Mouse (Mus musculus) lung, adult 18-20 months (tissue): ENCODE data around the gene Kcnab1.

Source experiments
- DNase-seq, 2 experiments: peaks; one replicate each; pipeline ENCODE4 v3.0.0; 2022; ENCODE audit warnings: mixed read lengths in 2 of 2

Kcnab1 gene

DNA sequence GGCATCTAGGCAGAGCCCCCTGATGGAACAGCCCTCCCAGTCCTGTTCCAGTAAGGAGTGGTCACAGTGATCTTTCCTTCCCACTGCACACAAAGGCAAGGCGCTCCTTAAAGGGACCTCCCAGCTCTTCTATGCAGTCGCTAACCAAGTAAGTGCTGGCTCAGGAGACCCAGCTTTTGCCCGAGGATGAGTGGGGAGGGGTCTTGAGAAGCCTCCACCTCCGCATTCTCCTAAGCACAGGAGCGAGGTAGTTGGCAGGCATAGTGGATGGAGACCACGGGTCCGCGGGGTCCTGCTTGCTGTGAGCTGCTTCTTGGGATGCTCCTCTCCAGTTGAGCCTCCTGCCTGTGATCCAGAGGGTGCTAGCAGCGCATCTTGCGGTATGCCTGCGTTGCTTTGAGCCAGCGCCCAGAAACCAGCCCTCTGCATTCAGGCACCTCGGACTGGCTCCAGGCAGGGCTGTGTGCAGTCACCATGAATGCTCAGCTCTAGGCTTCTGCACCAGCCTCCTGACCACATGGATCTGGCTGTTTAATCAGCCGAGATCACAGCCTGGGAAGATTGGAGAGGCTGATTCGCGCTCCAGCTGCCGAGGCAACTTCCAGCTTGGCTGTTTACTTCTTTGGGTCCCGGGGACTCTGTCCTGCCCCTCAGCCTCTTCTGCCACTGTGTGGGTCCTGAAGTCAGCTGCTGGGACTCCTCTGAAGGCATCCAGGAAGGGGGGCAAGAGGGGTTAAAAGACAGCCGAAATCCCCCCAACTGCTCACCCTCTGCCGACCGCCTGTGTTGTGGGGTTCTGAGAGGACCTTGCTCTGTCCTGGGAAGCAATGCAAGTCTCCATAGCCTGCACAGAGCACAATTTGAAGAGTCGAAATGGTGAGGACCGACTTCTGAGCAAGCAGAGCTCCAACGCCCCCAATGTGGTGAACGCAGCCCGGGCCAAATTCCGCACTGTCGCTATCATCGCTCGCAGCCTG, at the start of gene Kcnab1:
Gene Kcnab1, plus strand, starts transcription at position 440 of the 977 bp plus-strand sequence.
- DNase-seq: no peak

DNA sequence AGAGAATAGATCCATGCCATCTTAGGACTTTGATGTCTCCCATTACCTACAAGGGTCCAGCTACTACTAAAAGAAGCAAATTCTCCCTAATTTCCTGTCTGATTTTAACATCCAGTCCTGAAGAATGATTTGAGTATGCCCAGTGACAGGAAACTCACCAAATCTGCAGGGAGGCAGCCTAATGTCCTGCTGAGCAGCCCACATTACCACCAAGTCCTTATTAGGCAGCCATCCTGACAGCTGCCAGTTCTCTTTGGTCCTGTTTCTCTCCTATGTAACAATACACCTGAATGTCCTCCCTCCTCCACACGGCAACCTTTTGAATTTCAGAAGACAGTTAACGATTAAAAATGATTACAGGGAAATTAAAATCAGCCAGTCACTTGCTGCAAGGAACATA, 20.9 kb upstream of the Kcnab1 start:
- no peak for DNase-seq

DNA sequence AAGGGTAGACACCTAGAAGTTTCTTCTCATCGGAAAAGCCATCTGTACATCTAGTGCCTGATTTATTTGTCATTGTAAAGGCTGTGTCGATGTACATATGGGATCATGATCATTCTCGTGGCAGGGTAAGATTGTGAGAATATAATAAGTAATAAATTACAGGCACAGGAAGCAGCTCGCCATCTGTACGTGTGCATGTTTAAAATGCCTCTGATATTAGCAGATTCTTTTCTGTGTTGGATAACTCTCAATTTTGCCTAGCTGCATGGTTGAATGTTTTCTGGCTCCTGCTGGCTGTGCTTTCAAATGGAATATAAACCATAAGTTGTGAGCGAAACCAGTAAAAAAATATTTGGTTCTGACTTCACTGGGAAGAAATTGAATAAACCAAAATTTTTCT, 5.1 kb upstream of the Kcnab1 start:
- no peak for DNase-seq

DNA sequence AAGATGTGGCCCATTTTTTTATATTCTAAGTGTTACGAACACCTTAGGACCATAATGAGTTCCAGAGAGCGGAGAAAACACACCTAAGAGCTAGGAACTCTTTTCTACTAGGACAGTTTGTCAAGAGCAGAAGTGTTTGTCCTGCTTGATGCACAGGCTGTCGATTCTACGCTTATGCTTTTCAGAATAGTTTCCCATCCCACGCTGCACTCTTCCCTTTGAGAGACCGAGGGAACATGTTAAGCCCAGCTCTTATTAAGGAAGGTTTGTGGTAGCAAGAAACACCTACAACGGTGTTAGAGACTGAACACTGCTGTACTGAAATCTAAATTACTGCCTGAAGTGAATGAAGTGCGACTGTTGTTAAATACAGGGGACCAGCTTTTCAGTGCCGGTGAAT, 1.0 kb downstream of the Kcnab1 start:
- no peak for DNase-seq

DNA sequence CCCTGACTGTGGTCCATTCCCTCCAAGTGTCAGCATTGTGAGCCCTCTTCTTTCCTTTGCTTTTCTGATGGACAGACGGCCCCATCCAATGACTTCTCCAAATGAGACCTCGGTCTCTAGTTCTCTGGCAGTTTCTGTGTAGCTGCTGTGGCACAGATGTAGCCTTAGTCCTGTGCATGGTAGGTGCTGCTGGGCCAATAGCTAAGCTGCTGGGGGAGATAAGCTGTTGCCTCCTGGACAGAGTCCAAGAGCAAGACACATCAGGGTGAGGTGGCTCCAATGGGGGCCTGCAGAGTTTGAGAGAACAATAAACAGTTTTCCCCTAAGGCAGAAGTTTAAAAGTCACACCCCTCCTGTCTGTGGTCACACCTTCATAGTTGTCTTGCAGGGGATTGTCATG, 2.0 kb downstream of the Kcnab1 start:
- no peak for DNase-seq

DNA sequence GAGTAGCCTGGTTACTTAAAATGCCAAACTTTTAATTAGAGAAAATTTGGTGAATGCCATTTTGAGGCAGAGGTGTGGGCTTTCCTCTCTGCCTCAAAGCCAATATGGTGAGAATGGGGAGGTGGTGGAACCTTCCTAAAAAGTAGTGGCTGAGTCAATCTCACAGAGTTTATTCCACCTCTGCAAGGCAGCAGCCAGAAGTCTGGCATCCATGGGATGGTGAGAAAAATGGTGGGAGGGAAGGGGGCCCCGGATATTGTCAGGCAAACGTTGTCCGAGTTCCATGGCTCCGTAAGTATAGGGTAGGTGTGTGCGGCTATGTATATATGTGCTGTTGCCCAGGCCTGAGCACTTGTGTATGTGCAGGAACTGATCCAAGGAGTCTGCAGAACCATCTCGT, 6.0 kb downstream of the Kcnab1 start:
- DNase-seq: no peak

DNA sequence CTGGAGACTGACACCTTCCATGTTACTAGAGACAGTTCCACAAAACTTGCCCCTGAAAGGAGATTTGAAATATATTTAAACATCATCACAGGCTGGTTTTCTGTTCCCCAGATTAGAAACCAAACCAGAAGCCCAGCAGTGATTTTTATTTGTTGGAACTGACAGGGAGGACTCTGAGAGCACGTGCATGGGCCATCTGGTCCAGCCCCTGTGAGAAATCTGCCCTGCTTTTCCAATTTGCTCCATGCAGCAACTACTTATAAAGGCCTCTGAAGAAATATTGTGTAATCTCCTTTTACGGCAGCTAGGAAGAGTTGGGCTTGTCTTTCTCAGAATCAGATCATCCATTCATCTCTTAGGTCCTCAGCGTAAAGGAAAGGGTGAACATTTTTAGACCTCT, 7.8 kb downstream of the Kcnab1 start:
- no peak for DNase-seq

DNA sequence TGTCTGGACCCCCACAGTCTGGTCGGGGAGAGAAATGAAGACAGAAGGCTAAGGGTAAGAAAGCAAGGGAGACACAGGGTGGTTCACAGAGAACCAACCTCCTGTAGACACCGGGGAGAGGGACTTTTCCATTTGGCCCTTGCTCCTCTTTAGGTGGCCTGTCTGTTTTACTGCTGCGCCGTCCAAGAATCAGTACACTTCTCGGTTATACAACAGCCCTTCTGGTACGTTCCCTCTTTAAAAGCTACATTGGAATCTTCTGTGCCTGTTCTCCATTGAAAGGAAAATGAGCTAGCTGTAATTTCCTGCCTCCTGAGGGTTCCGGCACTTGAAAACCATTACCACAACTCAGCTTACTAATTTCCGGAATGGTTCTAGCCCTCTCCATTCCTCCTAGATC, 8.2 kb downstream of the Kcnab1 start:
- DNase-seq: no peak

DNA sequence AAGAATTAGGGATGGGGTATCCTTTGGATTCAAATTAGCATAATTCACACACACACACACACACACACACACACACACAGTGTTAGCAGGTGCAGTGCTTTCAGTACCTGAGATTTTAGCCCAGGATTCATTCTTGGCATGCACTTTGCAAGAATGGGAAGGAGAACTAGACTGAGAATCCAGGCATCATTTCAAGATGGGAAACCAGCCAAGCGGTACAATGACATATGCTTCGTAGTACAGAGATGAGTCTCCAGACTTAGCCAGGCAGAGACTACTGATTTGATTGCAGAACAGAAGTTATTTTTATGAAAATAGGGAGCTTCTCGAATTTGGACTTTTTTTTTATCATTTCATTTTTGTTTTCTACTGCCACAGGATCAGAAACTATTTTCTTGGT, 15.8 kb downstream of the Kcnab1 start:
- no peak for DNase-seq

DNA sequence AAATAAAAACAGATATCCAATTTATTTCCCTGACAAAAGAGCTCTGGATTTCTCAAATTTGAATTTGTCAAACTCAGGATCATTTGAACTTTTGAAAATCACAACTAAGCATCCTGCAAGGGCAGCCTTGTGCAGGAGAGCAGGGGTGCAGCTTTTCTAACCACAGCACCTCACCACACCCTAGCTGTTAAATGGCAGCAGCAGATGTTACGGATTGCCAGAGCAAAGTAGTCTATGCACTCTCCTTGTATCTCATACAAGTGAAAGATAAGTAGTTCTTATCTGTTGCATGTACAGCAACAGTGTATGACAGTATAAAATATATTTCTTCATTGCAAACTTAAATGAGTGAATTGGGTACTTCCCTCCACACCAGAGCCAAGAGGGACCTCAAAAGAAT, 20.4 kb downstream of the Kcnab1 start:
- DNase-seq: no peak

DNA sequence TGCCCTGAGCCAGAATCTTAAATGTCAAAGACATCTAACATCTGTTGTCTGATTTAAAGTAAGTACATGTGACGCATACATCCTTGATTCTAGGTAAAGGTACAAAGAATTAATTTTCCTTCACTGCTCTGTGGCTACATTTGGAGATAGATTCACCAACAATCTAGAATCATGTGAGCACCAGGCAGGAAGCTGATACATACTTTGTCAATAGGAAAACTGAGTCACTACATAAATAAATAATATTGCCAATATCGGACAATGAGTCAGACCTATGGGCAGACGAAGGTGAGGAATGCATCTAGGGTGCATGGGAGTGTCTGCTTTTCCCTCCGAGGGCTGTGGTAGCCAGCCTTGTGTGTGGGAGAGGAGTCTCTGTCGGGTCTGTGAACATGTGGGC, 25.7 kb downstream of the Kcnab1 start:
- DNase-seq: no peak

DNA sequence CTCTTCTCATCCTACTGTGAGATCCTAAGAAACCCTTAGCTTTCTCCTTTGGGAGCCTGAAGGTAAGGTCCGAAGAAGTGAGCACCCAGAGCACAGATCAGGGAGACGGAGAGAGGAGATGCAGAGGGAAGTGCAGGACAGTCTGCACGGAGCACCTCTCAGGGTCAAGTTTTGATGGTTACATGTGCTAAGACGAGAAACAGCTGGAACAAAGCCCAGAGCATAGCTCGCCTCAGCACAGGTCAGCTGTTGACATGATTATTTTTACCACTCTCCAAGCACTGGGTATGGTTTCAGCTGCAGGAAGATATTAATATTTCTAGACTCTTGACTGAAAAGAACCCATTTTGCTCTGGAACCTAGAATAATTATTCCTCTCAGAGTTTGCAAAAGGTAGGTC, 27.7 kb downstream of the Kcnab1 start:
- DNase-seq: no peak

DNA sequence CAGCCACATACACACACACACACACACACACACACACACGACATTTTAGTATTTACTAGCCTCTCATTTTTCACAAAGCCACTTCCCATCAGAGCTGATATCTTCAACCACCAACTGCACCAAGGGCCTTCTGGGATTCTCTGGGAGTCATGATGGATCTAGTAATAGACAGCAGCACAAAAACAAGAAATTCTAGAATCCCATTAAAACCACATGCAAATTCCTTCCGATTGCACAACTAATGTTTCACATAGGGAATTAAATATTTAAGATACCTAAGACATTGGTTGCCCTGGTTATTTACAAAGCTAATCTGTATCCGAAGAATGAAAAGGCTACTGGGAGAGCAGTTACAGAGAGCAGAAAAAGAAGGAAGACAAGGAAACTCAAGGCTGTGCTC, 29.6 kb downstream of the Kcnab1 start:
- no peak for DNase-seq

DNA sequence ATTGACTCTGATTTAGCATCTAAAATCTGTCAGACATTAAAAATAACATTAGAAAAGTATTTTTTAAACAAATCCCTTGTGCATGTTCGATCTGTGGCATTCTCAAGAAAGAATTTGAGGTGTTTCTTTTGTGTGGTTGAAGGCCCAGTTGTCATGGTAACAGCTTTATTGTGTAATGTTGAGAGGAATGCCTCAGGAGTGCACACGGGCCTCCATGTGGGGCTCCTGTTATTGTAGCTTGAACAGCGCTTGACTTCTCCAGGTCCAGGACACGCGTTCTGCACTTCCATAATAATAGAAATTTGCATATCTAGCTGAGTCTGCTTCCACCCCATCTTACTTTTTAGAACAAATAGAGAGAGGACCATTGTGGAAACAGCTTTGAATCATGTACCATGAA, 36.0 kb downstream of the Kcnab1 start:
- no peak for DNase-seq

DNA sequence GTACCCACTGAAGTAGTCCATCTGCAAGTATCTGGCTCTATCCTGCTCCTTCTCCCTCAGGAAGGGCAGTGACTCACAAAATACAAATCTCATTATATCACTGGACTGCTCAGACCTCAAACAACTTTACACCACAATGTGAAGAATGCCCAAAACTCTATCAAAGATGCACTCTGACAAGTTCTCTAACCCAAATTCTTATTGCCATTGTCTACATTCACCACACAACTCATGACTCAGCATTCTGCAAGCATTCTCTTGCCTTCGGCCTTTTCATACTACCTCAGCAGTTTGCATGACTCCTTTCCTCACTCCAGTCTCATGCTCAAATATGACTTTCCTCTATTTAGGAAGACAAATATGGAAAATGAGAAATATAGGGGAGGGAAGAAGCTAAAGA, 42.6 kb downstream of the Kcnab1 start:
- no peak for DNase-seq

DNA sequence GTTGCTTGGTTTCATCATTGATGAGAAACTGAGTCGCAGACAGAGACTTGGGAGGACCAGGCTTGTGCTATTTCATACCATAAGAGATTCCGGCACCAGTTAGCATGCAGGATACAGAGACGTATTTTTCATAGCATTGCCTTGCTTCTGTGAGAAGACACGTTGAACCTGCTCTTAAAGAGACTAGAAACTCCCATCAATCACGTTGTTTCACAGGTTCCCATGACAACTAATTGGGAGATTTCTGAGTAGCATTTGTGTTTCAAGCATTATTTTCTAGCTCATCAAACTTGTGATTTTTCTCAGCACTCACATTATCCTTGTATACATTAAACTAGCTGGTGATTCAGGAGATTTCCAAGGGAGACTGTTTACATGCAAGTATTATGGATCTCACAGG, 63.8 kb downstream of the Kcnab1 start:
- DNase-seq: no peak

DNA sequence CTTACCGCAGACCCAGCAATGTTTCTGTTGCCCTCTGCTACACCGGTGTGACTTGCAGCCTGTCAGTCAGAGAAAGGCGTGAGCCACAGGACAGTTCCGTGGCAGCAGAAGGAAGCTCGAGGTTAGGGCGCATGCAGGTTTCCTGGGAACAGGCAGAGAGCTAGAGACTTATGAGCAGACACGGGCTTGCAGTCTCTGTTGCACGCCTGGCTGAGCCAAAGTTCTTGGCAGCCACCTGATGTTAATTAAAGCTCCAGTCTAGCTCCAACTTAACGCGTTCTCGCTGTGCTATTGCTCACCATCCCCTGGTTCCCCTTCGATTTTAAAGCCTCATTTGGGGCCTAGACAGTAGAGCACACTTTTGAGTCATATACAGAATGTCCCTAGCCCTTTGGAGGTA, 65.4 kb downstream of the Kcnab1 start:
- no peak for DNase-seq

DNA sequence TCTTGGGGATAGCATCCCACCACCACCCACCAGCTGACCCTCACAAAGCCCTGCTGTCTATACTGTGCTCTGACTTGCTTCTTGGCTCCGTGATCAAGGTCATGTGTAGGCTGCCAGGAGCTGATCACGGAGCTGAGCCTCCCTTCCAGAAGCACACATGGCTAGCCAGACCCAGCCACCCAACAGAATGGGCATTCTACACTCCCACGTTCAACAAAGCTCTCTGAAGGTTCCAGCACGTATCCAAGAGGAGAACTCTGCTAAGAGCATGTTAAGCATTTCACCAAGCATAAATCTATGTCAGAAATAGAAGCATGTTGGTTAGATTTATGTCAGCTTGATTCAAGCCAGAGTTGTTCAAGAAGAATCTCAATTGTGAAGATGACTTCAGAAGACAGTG, 66.6 kb downstream of the Kcnab1 start:
- DNase-seq: no peak

DNA sequence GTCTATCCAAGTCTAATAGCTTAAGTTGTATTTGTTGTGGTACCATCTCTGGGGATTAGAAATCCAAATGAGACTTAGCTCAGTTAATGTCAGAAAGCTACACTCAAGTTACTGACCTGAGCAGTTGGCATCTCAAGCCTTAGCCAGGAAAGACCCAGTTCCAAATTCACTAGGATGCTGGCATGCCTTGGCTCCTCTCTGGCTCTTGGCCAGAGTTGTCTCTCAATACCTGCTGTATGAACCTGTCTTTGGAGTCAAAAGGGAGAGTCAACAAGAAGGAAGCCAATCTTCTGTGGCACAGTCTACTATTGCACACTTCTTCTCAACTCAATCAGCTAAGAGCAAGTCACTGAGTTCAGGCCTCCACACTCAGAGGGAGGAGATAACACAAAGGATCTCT, 67.7 kb downstream of the Kcnab1 start:
- DNase-seq: no peak

DNA sequence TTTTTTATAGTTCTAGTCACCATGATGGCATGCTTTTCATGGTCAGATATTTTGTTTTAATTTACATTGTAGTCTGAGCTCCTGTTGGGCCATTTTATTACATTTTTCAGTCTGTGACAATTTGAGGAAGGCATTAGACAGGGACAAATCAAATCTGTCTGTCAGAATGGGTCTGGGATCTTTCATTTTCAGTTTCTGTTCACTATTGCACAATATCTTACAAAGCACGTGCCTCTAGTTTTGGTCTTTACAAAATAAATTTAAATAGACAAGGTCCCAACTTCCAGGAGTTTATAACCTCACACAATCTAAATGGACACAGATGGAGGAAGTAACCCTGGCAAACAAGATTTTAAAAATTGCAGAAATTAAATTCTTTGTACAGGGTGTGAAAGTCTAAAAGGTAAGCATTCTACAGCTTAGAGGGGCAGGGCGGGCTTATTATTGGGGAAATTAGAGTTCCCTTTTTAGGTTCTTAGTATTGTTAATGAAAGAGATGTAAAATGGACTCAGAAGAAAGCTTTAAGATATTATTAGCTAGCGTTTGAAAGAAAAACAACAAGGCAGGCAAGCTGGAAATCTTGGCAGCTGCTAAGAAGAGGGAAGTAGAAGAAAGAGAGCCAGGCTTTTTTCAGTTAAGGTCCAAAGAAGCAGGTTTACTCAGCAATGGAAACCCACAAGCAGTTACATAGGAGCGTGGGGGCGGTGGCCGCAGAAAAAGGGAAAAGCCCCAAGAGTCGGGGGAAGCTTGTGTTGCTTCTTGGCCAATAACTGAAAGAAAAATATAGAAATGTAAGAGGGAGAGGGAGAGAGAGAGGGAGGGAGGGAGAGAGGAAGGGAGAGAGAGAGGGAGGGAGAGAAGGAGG, 78.9 kb downstream of the Kcnab1 start:
- no peak for DNase-seq

DNA sequence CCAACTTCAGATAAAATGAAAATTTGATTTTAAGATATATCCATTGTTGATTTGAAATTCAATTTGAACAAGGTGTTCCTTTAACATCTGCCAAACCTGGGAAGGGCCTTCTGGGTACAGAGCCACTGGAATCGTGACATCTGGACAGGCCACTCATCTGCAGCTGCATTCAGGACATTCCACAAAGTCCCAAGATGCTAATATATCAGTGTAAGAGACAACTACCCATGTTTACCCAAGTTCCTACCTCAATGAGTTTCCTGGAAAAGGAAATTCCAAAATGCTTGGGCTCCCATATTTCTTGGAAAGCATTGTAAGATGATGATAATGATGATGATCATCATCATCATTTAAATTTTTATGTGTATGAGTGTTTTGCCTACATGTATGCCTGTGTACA, 91.4 kb downstream of the Kcnab1 start:
- DNase-seq: no peak

DNA sequence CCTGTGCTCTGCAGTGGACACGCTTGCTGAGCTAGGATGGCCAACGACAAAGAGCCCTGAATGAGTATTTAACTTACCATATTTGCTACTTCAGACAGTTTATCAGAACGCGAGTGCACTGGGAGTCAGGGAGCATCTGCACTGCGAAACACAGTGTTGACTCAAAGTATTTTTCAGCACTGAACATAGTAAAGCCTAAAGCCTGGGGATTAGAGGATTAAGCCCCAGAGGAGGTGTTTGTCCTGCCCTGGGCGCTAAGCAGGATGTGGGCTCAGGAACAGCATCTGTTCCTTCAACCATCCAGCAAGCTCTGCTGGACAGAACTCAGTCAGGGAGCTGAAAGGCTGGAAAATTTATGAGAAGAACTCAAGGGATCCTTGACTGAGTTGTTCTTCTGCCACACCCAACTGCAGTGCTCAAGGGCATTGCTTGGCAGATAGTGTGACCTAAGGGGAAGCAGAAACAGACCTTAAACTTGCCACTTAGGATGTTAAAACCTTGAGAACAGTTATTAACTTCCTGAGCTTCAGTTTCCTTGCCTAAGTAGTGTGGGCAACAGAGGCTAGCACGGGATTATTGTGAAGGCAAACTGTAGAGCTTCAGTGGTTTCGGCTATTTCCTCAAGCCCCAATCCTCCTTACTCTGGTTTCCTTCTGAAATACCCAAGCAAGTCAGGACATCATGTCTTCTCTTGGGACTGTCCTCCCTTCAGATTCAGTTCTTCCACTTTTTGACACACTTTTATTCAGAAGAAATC, 94.4 kb downstream of the Kcnab1 start:
- DNase-seq: no peak
